Mouse (Mus musculus) forelimb bud, embryonic 11.5 days (tissue): ENCODE results near the gene Pitpnb.

Experiments used
- DNase-seq: peaks from one replicate; pipeline ENCODE4 v3.0.0-alpha.2; 2012; ENCODE audit warnings: low read depth, low spot score

The Pitpnb gene

DNA sequence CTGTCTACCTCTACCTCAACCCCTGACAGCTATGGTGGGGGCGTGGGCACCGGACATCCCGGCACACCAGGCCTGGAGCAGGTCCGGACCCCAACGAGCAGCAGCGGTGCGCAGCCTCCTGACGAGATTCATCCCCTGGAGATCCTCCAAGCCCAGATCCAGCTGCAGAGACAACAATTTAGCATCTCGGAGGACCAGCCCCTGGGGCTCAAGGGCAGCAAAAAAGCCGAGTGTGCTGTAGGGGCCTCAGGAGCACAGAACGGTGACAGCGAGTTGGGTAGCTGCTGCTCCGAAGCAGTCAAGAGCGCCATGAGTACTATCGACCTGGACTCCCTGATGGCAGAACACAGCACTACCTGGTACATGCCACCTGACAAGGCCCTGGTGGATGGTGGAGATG lies 90.9 kb downstream of the Pitpnb start:
- DNase-seq, result no peak

DNA sequence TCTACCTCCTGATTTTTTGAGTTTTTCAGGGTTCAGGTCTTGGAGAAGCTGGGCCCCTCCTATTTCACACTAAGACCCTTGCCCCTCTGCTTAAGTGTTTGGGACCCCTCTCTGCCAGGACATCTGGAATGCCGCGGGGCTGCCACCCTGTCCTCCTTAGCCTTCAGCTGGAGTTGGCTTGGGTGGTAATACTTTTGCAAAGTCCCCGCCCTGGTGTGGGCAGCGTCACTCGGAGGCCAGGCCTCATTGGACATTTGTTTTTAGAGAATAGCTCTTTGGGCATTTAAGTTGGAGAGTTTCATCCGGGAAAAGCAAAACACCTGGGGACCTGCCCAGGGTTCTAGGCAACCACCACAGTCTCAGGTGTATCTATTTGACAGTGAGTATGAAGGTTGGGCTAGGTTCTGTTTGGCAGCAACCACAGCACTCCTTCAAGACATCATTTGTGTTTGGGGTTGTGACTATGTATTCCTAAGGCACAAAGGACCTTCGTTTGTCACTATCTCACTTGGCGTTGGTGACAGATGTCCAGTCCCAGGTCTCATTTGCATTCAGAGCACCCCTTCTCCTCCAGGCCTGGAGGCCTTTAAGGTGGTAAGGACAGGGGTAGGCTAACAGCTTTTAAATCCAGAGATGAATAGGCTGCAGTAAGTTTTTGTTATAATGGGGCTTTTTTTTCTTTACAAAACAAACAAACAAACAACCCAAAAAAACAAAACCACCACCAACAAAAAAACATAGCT lies 91.7 kb downstream of the Pitpnb start:
- DNase-seq, result no peak

DNA sequence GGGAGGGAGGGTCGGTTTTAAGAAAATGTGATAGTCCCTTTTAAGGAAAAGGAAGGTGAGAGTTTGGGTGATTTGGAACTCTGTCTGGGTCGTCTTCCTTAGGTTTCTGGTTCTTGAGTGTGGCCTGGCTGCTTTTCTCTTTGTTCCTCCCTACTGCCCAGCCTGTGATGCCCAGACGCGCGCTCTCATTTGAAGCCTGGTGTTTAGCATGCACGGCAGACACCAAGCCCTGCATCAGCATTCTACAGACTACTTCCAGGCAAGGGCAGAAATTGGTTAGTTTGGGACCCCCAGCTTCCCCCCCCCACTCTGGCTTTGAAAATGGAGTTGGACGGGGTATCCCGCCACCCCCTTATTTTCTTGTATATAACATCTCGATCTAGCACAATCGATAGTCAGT lies 92.4 kb downstream of the Pitpnb start:
- DNase-seq, result no peak

DNA sequence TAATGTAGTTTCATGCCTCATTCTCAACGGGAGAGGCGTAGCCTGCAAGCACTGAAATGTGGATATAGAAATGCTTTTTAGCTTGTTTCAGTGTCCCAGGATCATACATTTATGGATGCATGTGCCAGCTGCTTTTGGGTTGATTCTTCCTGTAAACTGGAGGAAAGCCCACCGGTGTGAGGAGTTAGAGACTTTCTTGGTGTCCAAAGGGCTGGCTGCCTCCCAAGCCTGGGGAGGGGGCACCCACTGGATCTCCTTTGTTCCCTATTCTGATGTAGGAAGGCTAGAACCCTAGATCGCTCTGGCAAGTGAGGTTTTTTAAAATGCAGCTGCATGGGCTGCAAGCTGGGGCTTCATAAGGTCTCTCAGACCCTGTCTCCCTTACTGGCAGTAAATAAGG lies 93.1 kb downstream of the Pitpnb start:
- no peak for DNase-seq

DNA sequence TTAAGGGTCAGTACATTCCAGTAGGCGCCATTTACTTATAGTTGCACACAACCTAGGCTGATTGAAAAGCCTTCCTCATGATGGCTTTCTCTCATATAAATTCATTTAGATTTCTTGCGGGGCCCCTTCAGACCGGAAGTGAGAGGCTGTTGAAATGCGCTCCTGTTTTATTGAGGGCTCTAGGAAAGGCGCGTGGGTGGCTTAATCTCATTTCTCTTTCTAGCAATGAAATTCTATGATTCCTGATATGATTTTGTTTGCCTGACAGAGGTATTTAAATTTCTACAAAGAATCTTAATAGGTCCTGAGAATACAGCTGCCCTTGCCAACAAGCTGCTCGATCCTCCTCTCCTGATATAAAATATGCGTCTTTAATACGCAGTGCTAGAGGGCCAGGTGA lies 95.2 kb downstream of the Pitpnb start:
- DNase-seq, result no peak

DNA sequence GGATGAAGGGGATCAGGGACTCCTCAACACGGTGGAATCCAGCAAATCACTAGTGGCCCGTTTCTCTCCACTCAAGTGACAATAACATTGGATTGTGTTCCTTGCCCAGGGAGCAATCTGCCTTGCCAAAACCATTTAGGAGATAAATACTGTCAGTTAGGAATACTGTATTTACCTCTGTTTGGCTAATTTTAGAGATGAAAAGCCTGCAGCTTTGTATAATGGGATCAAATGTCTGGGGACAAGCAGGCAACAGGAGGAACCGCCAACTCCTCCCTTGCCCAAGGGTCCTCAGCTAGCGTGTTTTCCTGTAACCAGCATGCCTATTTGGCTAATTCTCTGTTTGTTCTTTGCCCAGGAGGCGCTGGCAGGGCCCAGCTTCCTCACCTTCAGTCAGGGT lies 95.7 kb downstream of the Pitpnb start:
- no peak for DNase-seq

DNA sequence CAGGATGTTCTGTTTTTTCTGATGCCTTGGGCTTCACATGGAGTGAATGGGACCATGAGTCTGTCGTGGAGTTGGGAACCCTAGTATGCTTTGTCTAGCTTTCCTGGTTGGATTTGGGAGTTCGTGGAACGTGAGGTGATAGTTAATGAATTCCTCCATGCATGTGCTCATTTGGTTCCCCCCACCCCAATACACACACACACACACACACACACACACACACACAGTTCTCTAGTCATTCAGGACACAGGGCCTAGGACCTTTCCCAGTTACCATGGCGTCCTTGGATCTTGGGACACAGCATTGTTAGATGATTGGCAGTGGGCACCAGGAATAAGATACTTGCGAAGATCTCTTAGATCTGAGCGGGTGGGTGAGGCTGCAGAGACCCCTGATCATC lies 98.3 kb downstream of the Pitpnb start:
- DNase-seq, result no peak

DNA sequence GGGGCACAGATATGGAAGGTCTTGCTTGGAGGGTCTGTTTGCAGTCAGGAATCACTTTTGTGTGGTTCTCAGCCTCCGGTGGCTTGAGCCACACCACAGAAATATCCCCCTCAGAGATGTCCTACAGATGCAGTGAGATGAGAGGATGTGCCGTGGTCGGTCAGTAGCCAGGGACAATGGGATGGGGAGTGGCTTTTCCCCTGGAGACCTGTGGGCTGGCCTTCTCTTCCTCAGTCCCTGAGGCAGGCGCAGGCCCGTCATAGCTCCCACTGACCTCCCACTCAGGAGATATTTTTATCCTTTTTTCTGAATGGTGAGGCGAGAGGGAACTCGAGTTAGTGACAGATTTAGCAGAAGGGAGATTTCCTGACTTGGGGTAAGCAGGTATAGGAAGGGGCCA lies 99.2 kb downstream of the Pitpnb start:
- no peak for DNase-seq

DNA sequence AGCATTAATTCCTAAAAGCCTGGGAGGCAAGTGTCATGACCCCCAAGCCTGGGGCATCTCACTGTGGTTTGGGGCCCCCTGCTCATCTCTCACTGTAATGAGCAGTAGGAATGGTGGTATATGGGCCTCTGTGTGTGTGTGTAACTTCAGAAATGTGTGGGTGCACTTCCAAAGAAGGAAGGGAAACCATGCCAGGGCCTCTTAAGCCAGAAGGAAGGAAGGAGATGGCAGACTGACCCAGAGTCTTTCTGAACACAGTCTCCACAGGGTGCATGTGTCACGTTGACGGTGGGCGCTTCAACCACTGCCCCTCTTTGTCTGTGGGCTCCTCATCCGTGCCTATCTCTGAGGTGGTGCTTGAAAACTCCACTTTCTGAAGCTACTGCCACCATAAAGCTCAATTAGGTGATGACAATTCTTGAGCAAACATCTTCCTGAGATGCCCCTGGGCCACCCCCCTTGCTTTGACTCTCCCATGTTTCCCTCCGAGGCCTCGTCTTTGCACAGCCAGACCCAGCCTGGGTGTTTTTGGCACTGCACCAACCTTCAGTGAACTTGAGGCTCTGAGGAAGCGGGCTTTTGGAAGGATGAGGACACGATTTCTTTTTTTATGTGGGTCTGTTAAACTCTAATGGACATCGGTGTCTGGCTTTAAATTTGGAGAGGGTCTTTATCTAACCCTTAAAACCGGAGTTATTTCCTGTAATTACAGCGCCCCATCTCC lies 100.6 kb downstream of the Pitpnb start:
- DNase-seq, result no peak

DNA sequence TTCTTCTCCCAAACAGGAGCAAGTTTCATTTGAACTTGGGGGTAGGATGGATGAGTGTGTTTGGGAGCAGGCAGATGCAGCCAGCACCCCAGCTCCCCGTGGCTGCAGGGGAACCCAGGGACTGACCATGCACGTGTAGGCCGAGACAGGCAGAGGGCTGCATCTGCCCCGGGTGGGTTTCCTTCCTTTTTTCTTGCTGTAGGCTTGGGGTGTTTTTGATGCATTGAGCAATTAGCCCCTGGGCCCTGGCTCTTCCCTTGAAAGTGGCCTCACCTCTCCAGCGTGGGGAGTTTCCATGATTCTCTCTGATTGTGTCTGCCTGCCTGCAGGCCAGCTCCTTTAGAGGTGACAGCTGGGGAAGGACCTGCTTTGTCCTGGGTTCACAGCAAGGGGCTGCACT lies 102.3 kb downstream of the Pitpnb start:
- DNase-seq, result no peak

DNA sequence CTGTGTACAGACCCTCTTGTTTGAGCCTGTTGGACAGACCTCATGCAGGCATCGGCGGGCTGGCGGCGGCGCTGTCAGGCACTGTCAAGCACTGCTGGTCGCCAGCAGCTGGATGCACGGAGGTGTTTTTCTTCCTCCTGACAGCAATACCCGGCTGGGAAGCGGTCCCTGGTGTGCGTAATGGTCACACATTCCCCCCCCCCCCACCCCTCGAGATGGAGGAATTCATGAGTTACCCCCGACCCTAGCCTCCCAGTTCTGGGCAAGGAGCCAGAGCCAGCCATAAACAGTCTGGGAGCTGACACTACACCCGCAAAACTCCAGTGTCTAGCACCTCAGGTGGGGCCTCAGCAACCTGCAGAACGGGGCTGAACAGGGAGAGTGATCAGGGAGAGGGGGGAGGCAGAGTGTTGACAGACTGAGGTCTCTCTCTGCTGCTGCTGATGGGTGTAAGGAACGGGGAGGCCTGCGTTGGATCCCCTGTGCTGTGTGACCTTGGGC lies 103.8 kb downstream of the Pitpnb start:
- DNase-seq, result no peak

DNA sequence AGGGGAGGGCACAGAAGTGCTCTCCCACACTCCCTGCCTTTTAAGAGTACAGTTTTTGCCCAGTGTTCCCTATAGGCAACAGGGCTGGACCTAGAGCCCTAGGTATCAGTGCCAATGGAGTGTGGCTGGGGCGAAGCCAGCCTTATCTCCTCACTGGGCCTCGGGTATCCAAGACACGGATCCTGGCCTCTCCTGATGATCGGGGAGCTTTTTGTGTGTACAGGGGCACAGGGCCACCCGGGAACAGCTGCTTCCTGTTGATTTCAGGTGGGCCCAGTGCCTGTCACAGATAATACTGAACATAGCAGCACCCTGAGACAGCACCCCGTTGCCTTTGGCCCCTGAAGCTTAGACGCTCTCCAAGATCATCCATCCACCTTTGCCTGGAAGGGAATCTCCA lies 105.7 kb downstream of the Pitpnb start:
- no peak for DNase-seq

DNA sequence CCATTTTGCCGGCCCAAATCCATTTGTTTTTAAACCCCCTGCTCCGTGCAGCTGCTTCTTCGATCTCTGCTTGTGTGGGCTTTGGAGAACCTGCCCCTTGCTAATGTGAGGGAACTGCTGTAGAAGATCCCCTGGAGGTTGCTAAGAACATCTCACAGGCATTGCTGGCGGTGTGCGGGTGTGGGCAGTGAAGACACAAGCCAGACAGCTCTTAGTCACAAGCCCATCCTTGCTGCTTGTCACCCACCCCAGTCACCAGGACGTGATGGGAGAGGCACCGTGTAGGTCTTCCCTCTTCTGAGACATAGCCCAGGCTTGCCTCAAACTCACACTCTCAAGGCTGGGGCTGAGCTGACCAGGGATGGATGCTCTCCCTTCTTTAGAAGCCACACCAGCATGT lies 106.6 kb downstream of the Pitpnb start:
- no peak for DNase-seq
